Mouse (Mus musculus): Measurements from ENCODE around the gene Bag1.

The Bag1 gene

GRCm38 (mm10) chr4:40948160-40948708, at the start of gene Bag1, which contains the start of gene Chmp5:
Gene Bag1, minus strand, starts transcription at chr4:40948294.
Gene Chmp5, plus strand, starts transcription at chr4:40948407.
- DNase-seq (ENCODE audit: low read depth, low spot score) = peak; percentile 99

- no peak for DNase-seq (ENCODE audit: low read depth, low spot score)
Measured at GRCm38 (mm10) chr4:40996302-40996701, 48.2 kb upstream of the Bag1 start.

- DNase-seq (ENCODE audit: low read depth, low spot score) = no peak
Measured at GRCm38 (mm10) chr4:40989633-40990032, 41.5 kb upstream of the Bag1 start.

GRCm38 (mm10) chr4:40983686-40984085, 35.6 kb upstream of the Bag1 start:
- no peak for DNase-seq (ENCODE audit: low read depth, low spot score)

GRCm38 (mm10) chr4:40982486-40982885, 34.4 kb upstream of the Bag1 start:
- no peak for DNase-seq (ENCODE audit: low read depth, low spot score)

- no peak for DNase-seq (ENCODE audit: low read depth, low spot score)
Measured at GRCm38 (mm10) chr4:40979430-40979829, 31.3 kb upstream of the Bag1 start.

GRCm38 (mm10) chr4:40976651-40977050, 28.6 kb upstream of the Bag1 start:
- no peak for DNase-seq (ENCODE audit: low read depth, low spot score)

- DNase-seq (ENCODE audit: low read depth, low spot score) = no peak
Measured at GRCm38 (mm10) chr4:40975678-40976077, 27.6 kb upstream of the Bag1 start.

- no peak for DNase-seq (ENCODE audit: low read depth, low spot score)
Measured at GRCm38 (mm10) chr4:40974011-40974410, 25.9 kb upstream of the Bag1 start.

GRCm38 (mm10) chr4:40971744-40972143, 23.6 kb upstream of the Bag1 start:
- DNase-seq (ENCODE audit: low read depth, low spot score) = peak; percentile 79

- DNase-seq (ENCODE audit: low read depth, low spot score) = peak; percentile 95
Measured at GRCm38 (mm10) chr4:40970842-40971701, 23.0 kb upstream of the Bag1 start, which contains the start of gene Nfx1. Gene Nfx1, plus strand, starts transcription at chr4:40970906.

GRCm38 (mm10) chr4:40970592-40970841, 22.4 kb upstream of the Bag1 start:
- no peak for DNase-seq (ENCODE audit: low read depth, low spot score)

GRCm38 (mm10) chr4:40969781-40970591, 21.9 kb upstream of the Bag1 start:
- DNase-seq (ENCODE audit: low read depth, low spot score) = peak; percentile 22

GRCm38 (mm10) chr4:40969161-40969560, 21.1 kb upstream of the Bag1 start:
- no peak for DNase-seq (ENCODE audit: low read depth, low spot score)

- no peak for DNase-seq (ENCODE audit: low read depth, low spot score)
Measured at GRCm38 (mm10) chr4:40963536-40963935, 15.4 kb upstream of the Bag1 start.

GRCm38 (mm10) chr4:40955942-40956341, 7.8 kb upstream of the Bag1 start:
- DNase-seq (ENCODE audit: low read depth, low spot score) = no peak

- DNase-seq (ENCODE audit: low read depth, low spot score) = peak; percentile 70
Measured at GRCm38 (mm10) chr4:40953521-40953920, 5.4 kb upstream of the Bag1 start.

GRCm38 (mm10) chr4:40947565-40948159, 432 bp downstream of the Bag1 start:
- no peak for DNase-seq (ENCODE audit: low read depth, low spot score)

GRCm38 (mm10) chr4:40946516-40947121, 1.5 kb downstream of the Bag1 start:
- DNase-seq (ENCODE audit: low read depth, low spot score) = no peak

GRCm38 (mm10) chr4:40943651-40944050, 4.4 kb downstream of the Bag1 start:
- DNase-seq (ENCODE audit: low read depth, low spot score) = peak; percentile 28

- DNase-seq (ENCODE audit: low read depth, low spot score) = no peak
Measured at GRCm38 (mm10) chr4:40938793-40939192, 9.3 kb downstream of the Bag1 start.

All from ES-CJ7 (cell line).